Mouse (Mus musculus) kidney, adult 9 months (tissue): ENCODE data around the gene Itgae.
A peak's percentile ranks its signal among the peaks of the same experiment; 100 is the strongest.

Source experiments
- DNase-seq: peaks from one replicate; pipeline ENCODE4 v3.0.0; 2022

Gene Itgae

GRCm38 (mm10) chr11:73090283-73090682, at the start of gene Itgae:
Gene Itgae (plus strand): TSS chr11:73090583.
- no peak for DNase-seq

- no peak for DNase-seq
Observed at GRCm38 (mm10) chr11:73044229-73044755, 46.1 kb upstream of the Itgae start.

DNA sequence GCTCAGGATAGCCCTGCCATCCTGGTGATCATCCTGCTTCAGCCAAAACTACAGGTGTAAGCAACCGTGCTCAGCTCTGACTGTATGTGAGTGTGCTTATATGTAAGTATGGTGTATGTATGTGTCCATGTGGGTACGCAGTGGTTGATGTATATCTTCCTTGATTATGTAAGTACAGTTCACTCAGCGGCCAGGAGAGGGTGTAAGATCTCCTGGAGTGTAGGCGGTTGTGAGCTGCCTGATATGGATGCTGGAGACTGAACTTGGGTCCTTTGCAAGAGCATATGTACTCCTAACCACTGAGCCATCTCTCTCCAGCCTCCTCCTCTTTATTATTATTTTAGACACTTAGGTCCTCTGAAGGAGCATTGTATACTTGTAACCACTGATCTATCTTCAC, 45.6 kb upstream of the Itgae start:
- DNase-seq: no peak

DNA sequence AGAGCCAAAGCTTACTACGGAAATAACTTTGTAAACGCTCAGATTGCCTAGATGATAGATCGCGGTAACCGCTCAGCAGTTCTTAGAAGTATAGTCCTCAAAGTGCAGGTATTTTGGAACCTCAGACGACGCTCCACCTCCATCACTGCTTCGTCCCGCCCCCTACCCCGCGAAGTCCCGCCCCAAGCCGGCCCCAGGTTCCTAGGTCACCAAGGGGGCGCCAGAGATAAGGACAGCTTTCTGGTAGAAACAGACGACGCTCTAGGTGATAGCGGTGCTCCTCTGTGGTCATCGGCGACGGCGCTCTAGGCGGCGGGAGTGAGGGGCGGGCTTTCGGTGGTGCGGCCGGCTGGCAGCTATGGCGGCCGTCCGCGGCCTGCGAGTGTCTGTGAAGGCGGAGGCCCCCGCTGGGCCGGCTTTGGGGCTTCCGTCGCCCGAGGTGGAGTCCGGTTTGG, 42.8 kb upstream of the Itgae start, which contains the start of gene Ncbp3:
Gene Ncbp3, plus strand, starts transcription at position 242 of the 455 bp plus-strand sequence.
- peak; percentile 98 for DNase-seq

DNA sequence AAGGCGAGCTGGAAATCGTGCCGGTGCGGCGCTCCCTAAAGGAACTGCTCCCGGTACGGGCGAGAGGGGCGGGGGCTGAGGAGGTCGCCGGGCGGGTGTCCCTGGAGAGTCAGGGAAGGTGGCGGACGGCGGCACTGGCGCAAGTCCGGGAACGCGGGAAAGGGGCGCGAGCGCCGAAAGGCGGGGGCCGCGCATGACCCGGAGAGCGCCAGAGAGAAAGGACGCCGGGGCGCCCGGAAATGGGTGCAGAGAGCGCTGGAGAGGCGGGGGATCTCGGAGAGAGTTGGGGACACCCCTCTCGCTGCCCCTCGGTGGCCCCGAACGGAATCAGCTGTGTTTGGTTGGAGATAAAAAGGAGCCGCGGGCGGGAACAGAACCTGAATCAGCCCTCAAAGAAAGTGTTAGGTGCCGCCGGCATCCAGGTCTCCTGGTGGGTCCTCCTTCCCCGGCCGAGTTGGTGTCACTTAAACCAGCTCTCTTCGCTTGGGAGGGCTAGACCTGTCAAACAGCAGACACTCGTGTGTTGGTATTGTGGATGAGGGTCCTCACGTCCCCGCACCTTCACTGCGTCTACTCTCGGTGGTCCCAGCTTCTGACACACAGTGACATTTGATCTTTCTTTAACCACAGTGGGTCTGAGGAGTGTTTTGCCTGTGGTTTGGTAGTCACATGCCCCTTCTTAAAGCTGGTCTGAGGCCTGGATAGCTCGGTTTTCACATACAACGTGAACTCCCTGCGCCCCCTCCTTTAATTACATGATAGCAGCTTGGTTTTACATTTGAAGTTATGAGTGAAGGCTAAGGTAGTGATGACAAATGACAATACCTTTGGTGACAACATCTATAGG, 42.1 kb upstream of the Itgae start:
- no peak for DNase-seq

GRCm38 (mm10) chr11:73049335-73049734, 41.0 kb upstream of the Itgae start:
- DNase-seq: peak; percentile 81

- no peak for DNase-seq
Observed at GRCm38 (mm10) chr11:73052795-73053194, 37.6 kb upstream of the Itgae start.

DNA sequence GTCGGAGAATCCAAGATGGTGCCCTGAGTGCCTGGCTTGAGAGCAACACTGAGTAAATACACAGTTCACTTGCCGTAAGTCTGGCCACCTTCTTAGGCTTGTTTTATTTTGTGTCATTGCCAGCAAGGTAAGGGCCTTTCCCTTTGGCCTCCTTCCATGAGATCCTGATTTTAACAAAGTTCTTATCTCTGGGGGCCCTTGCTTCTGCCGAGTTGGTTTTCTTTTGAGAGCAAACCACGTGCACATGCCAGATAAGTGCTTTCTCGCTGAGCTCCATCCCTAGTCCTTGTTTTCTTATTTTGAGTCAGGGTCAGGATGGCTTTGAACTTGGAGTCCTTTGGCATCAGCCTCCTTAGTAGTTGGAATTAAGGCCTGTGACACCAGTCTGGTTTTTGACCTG, 32.7 kb upstream of the Itgae start:
- DNase-seq: no peak

- DNase-seq: no peak
Observed at GRCm38 (mm10) chr11:73059630-73060029, 30.8 kb upstream of the Itgae start.

DNA sequence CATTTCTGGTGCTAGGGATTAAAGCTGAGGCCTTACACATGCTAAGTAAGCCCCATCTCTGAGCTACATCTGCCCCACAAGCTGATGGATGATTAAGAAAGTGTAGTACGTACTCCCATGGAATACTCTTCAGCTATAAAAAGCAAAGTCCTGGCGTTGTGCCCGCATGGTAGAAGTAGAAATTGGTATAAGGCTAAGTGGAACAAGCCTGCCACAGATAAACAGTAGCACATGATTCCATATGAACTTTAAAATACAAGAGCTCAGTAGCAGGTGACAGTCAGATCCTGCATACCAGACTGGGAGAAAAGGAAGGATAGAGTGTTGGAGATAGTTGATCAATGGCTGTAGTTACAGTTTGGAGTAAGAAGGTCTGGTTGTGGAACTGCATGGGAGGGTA, 29.0 kb upstream of the Itgae start:
- DNase-seq: no peak

DNA sequence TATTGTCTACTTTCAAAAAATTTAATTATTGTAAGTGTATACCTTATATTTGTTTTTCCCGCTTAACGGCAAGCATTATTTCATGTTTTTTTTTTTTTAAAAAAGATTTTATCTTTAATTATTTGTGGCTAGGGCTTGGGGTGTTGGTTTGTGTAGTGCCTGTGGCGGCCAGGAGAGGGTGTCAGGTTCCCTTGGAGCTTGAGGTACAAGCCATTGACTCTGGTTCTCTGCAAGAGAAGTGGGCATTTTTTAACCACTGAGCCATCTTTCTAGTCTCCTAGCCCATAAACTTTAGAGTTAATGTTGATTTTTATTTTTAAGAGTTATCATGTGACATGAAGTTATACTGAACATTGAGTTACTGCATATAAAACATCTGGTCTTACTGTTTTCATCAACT, 18.5 kb upstream of the Itgae start:
- peak; percentile 48 for DNase-seq

- no peak for DNase-seq
Observed at GRCm38 (mm10) chr11:73076295-73076694, 14.1 kb upstream of the Itgae start.

- no peak for DNase-seq
Observed at GRCm38 (mm10) chr11:73076733-73077132, 13.7 kb upstream of the Itgae start.

- DNase-seq: no peak
Observed at GRCm38 (mm10) chr11:73077211-73077720, 13.1 kb upstream of the Itgae start.

- DNase-seq: no peak
Observed at GRCm38 (mm10) chr11:73078615-73079014, 11.8 kb upstream of the Itgae start.

- peak; percentile 36 for DNase-seq
Observed at GRCm38 (mm10) chr11:73080306-73080705, 10.1 kb upstream of the Itgae start.

DNA sequence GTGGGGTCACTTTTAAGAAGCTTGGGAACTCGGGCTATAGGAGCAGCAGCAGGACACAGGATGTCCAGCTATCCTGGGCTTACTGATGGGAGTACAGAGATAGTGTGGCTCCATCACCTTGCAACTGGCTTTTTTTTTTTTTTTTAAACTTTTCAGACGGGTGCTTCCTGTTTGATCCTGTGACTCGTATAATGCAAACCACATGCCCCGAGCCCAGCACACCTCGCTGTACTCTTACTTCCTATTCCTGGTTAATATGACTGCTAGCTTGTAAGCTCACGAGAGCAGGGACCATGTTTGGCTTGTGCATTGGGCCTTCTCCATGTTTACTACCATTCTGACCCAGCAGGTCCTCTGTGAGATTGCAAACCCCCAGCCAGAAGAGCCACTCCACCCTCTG, 6.1 kb upstream of the Itgae start:
- DNase-seq: no peak

DNA sequence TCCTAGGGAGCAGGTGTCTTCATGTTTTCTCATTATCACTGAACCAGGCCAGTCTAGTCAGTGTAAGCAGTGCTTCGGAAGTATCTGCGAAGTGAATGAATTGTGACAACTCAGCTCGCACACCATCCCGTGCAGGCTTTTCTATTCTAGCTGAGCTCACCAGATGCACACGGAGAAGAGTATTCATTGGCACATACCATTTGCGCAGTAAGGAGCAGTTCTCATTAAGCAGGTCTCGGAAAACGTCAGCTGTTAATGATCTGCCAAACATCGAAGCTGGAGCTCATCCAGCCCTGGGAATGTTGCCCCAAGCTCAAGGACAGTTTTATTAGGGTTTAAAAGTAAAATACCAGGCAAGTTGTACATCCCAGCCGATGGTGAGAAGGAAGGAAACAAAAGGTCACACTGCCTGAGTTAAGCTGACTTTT, 5.6 kb upstream of the Itgae start:
- DNase-seq: peak; percentile 92

DNA sequence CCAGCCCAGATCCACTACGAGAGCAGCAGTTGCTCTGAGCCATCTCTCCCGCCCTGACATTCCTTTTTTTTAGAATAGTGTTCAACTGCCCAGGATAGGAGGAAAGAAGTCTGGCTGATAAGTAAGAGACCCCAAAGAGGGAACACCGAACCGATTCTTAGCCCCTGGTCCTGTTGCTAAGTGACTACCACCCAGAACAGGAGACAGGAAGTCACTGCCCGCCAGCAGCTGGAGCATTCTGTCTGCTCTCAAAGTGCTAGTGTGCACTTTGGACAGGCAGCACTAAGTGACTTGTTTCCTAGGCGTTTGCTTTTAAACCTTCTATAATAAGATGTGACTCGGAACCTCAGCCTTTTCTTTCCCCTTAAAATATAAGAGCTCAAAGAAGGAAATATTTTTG, 5.0 kb upstream of the Itgae start:
- peak; percentile 51 for DNase-seq

DNA sequence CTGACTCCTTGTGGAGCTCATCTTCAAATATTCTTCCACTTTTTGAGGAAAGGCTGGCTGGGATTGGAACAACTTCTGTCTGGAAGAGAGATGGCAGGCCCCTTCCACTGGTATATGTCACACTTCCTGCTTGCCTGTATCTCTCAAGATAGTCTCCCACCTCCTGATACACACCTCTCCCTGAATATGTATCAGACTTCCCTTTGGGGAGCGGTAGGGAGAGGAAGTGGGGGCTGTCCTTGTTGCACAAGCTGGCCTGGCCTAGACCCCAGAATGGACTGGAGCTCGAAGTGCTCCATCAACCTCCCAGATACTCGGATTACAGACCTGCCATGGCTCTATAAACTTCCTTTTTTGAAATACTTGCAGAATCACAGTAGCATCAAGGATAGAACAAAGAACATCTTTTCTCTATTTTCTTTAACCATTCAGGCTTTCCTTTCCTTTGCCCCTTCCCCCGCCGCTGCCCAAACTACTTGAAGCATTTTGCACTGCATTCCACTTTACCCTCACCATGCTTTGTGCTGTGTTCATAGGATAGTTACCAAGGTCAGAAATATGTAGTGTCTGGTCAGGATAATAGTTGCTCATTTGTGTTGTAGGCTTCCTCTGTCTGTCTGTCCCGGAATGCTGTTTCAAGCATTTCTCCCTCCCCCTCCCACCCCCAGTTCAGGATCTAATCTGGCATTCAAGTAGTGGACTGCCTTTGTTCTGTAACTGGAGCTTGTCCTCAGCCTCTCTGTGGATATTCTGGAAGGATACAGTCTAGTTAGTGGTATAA, 2.5 kb upstream of the Itgae start:
- DNase-seq: no peak

DNA sequence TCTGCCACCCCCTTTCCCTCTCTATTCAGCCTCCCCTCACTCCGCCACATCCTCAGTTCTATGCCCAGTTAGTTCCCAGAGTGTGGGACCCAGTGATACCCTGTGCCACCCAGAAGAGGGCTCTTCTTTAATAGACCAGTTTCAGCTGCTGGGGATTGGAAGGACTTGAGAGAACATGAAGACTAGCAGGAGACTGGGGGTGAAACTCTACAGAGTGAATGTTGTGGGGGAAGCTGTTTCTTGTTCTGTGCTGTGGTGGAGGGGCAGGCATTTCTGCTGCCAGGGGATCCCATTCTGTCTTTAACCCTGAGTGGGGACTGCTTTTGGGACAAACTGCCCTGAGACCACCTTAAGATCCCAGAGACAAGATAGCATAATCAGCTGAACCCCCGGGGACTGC, 443 bp downstream of the Itgae start:
- no peak for DNase-seq

GRCm38 (mm10) chr11:73092057-73092456, 1.7 kb downstream of the Itgae start:
- DNase-seq: peak; percentile 26

- no peak for DNase-seq
Observed at GRCm38 (mm10) chr11:73092877-73093276, 2.5 kb downstream of the Itgae start.
